Mouse (Mus musculus) left cerebral cortex, postnatal 25 days (tissue): ENCODE measurements around the gene Uts2r. TPM values are rescaled to one million over a fixed set of nuclear protein-coding genes. Genes with fewer than 3 reads are reported as not detected.

Experiments
- DNase-seq, 2 experiments: peaks; one replicate each; pipeline ENCODE4 v3.0.0; 2022; ENCODE audit warnings: low spot score in 2 of 2, mixed read lengths in 1 of 2
- intact Hi-C: fragments of 180-260 bp; cut with DNase I; formaldehyde crosslinking; loops from one replicate; pipeline ENCODE4 v1.15.1; 2025
- total RNA-seq, 2 experiments: library from RNA; stranded (reverse); gene quantifications; 2 replicates each; pipeline ENCODE4 v1.2.3; 2021

Gene Uts2r
- total RNA-seq, 2 experiments from 2014 or later = not detected

- peak in 1 of 2 experiments; percentile 11 for DNase-seq
- intact Hi-C loops = no loop called here
Observed at GRCm38 (mm10) chr11:121156411-121156891, 3.6 kb upstream of the Uts2r start.

- no peak for DNase-seq
Observed at GRCm38 (mm10) chr11:121160636-121161346, 720 bp downstream of the Uts2r start.

GRCm38 (mm10) chr11:121163751-121164150 is 3.7 kb downstream of the Uts2r start:
- no peak for DNase-seq
- intact Hi-C loops = no loop called here

More at GRCm38 (mm10) chr11:121160636-121161346, 720 bp downstream of the Uts2r start:
- intact Hi-C loops = no loop called here

GRCm38 (mm10) chr11:121173203-121173602 is 13.1 kb downstream of the Uts2r start:
- intact Hi-C loops = no loop called here
- no peak for DNase-seq

GRCm38 (mm10) chr11:121174234-121174633 is 14.2 kb downstream of the Uts2r start:
- intact Hi-C loops = no loop called here
- DNase-seq = peak in 1 of 2 experiments; percentile 30

GRCm38 (mm10) chr11:121176285-121177270 is 16.5 kb downstream of the Uts2r start:
- intact Hi-C loops = no loop called here
- peak; percentile 14 to 37 for DNase-seq

- intact Hi-C loops = no loop called here
Observed at GRCm38 (mm10) chr11:121189681-121190080, 29.6 kb downstream of the Uts2r start.

GRCm38 (mm10) chr11:121192742-121193141 is 32.7 kb downstream of the Uts2r start:
- intact Hi-C loops = no loop called here
- DNase-seq = no peak

More at GRCm38 (mm10) chr11:121189681-121190080, 29.6 kb downstream of the Uts2r start:
- no peak for DNase-seq

GRCm38 (mm10) chr11:121193415-121193814 is 33.3 kb downstream of the Uts2r start:
- DNase-seq = peak in 1 of 2 experiments; percentile 55
- intact Hi-C loops = no loop called here

- DNase-seq = no peak
- intact Hi-C loops = no loop called here
Observed at GRCm38 (mm10) chr11:121198622-121199021, 38.6 kb downstream of the Uts2r start.

- intact Hi-C loops = no loop called here
Observed at GRCm38 (mm10) chr11:121199851-121200250, 39.8 kb downstream of the Uts2r start.

GRCm38 (mm10) chr11:121200781-121201180 is 40.7 kb downstream of the Uts2r start:
- intact Hi-C loops = no loop called here
- DNase-seq = no peak

More at GRCm38 (mm10) chr11:121199851-121200250, 39.8 kb downstream of the Uts2r start:
- no peak for DNase-seq

- intact Hi-C loops = no loop called here
- peak in 1 of 2 experiments; percentile 43 for DNase-seq
Observed at GRCm38 (mm10) chr11:121201436-121202198, 41.5 kb downstream of the Uts2r start.

- no peak for DNase-seq
- intact Hi-C loops = loop anchor here (2.0 kb wide), 1 partner anchor 33 kb away; the partner anchor contains the start of gene Narf
Observed at GRCm38 (mm10) chr11:121203859-121204160, 43.7 kb downstream of the Uts2r start.

GRCm38 (mm10) chr11:121204161-121205006 is 44.3 kb downstream of the Uts2r start, which contains the start of the genes Hexdc and Ogfod3:
Gene Hexdc, plus strand, starts transcription at chr11:121204433.
Gene Ogfod3, minus strand, starts transcription at chr11:121204711.
- DNase-seq = peak; percentile 89 to 96
- intact Hi-C loops = loop anchor here (2.0 kb wide), 1 partner anchor 32 kb away; the partner anchor contains the start of gene Narf
